Mouse (Mus musculus) lung, postnatal 0 days (tissue): ENCODE results near the gene Anapc15-ps. TPM values are rescaled to one million over a fixed set of nuclear protein-coding genes. Genes with fewer than 3 reads are reported as not detected.

Experiments
- ATAC-seq: fragments of 200-750 bp; cut with Nextera tagmentation; 2 replicates; pipeline ENCODE4 v1.8.0; 2017; ENCODE audit warnings: moderate library complexity
- DNase-seq: peaks from one replicate; pipeline ENCODE4 v3.0.0-alpha.2; 2016; ENCODE audit warnings: low spot score
- H3K27ac ChIP-seq: fragments of 300-500 bp; sonication (generic); 2 replicates; pipeline ENCODE4 v1.5.1; 2014; ENCODE audit warnings: antibody characterized with exemption, mild to moderate bottlenecking, low read length, mixed read lengths
- H3K27me3 ChIP-seq: fragments of 300-500 bp; sonication (generic); replicated peaks from 2 replicates; pipeline ENCODE4 v1.6.1; 2014; ENCODE audit warnings: low read length, mixed read lengths; ENCODE audit not compliant: insufficient read depth
- H3K36me3 ChIP-seq: fragments of 300-500 bp; sonication (generic); 2 replicates; pipeline ENCODE4 v1.6.1; 2014; ENCODE audit warnings: low read length, mixed read lengths; ENCODE audit not compliant: insufficient read depth
- H3K4me1 ChIP-seq: fragments of 300-500 bp; sonication (generic); 2 replicates; pipeline ENCODE4 v1.6.1; 2014; ENCODE audit warnings: antibody characterized with exemption, low read depth, low read length, mixed read lengths; ENCODE audit not compliant: insufficient read depth
- H3K4me2 ChIP-seq: fragments of 300-500 bp; sonication (generic); replicated peaks from 2 replicates; pipeline ENCODE4 v1.6.1; 2014; ENCODE audit warnings: low read depth, mild to moderate bottlenecking, low read length, moderate library complexity, mixed read lengths
- H3K4me3 ChIP-seq: fragments of 300-500 bp; sonication (generic); 2 replicates; pipeline ENCODE4 v1.5.1; 2014; ENCODE audit warnings: low read depth, low read length
- H3K9ac ChIP-seq: fragments of 300-500 bp; sonication (generic); replicated peaks from 2 replicates; pipeline ENCODE4 v1.6.1; 2014; ENCODE audit warnings: low read depth, mild to moderate bottlenecking
- H3K9me3 ChIP-seq: fragments of 300-500 bp; sonication (generic); 2 replicates; pipeline ENCODE4 v1.6.1; 2016; ENCODE audit warnings: low read length, mixed read lengths
- CTCF ChIP-seq: IDR thresholded peaks from 2 replicates; pipeline ENCODE4 v1.5.1; 2016; ENCODE audit warnings: antibody characterized with exemption, mild to moderate bottlenecking
- EP300 ChIP-seq: IDR thresholded peaks from 2 replicates; pipeline ENCODE4 v1.6.1; 2016; ENCODE audit warnings: antibody characterized with exemption, mild to moderate bottlenecking, control low read depth
- WGBS: fragments of 180-500 bp; shearing (Covaris S2); extraction: QIAGEN DNeasy Blood & Tissue Kit; methylation state at CpG from one replicate; pipeline ENCODE4 v1.1.7; 2014; 5-methylcytosine and 5-hydroxymethylcytosine counted together
- polyA plus RNA-seq: library from polyadenylated mRNA; unstranded; fragments of >200 nt; fragmentation: Nextera tagmentation; extraction: Ambion mirVana; gene quantifications from 2 replicates; pipeline ENCODE4 v1.2.1, GENCODE M21; 2015

The Anapc15-ps gene
- polyA plus RNA-seq, 1 experiment from 2014 or later: not detected

- no peak for DNase-seq
- Histone ChIP-seq H3K4me3 (no peak overlapping the region), H3K27ac (no peak overlapping the region), H3K9ac (no peak overlapping the region), H3K27me3 (no peaks in the 10 kb centered on the region), H3K4me1 (0 out of 2 replicates have a peak, but pooled peaks cover 3% of the 10 kb centered on the region), H3K36me3 (no peaks in the 10 kb centered on the region), H3K9me3 (no peaks in the 10 kb centered on the region), H3K4me2 (no peak overlapping the region)
- no peak for ATAC-seq
- 70% methylated on average over 3 of the region's 3 CpGs for WGBS
- TF ChIP-seq EP300 (no peak), CTCF (no peak)
Measured at GRCm38 (mm10) chr10:95667371-95668030, 5.8 kb downstream of the Anapc15-ps start.

- Histone ChIP-seq H3K27ac (no peak overlapping the region), H3K36me3 (no peaks in the 10 kb centered on the region), H3K9me3 (no peaks in the 10 kb centered on the region), H3K4me1 (0 out of 2 replicates have a peak, but pooled peaks cover 3% of the 10 kb centered on the region), H3K4me3 (no peak overlapping the region), H3K27me3 (no peaks in the 10 kb centered on the region), H3K9ac (no peak overlapping the region), H3K4me2 (no peak overlapping the region)
- TF ChIP-seq CTCF: no peak
- no peak for TF ChIP-seq EP300
- 52% methylated on average over 2 of the region's 2 CpGs for WGBS
- DNase-seq (no peak), ATAC-seq (no peak)
Measured at GRCm38 (mm10) chr10:95666791-95667190, 6.5 kb downstream of the Anapc15-ps start.

DNA sequence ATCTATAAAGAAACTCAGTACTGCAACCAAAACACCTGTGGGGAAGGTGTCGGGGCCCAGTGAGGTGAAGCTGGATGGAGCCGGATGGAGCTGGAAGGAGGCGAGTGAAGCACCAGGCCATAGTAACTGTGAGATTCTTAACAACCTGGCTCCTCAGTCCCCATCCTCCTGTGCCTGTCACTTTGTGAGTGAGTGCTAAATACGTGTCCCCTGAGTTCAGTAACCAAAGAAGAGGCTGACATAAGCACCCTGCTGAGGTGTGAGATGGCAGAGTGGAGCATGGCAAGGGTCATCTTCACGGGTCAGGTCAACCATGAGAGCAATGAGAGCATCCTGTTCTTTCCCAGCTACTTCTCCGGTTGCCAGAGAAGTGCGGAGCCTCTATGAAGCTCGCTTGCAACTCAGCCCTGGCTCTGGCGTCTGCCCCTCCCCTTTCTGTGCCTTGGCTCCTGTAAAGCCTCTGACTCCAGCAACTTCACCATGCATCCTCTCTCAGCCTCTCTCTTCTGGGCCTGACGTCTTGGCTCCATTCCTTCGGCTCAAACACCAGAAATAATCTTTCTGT lies 7.7 kb downstream of the Anapc15-ps start:
- Histone ChIP-seq H3K27me3 (no peaks in the 10 kb centered on the region), H3K9me3 (no peaks in the 10 kb centered on the region), H3K4me1 (no peaks in the 10 kb centered on the region), H3K9ac (no peak overlapping the region), H3K4me3 (no peak overlapping the region), H3K36me3 (no peaks in the 10 kb centered on the region), H3K27ac (no peak overlapping the region), H3K4me2 (no peak overlapping the region)
- DNase-seq (no peak), ATAC-seq (no peak)
- WGBS: 37% methylated on average over 11 of the region's 11 CpGs
- TF ChIP-seq EP300 (no peak), CTCF (no peak)

- no peaks in the 10 kb centered on the region for H3K36me3 ChIP-seq
- TF ChIP-seq CTCF: no peak
- TF ChIP-seq EP300: no peak
- H3K9me3 ChIP-seq: no peaks in the 10 kb centered on the region
- no peak overlapping the region for H3K9ac ChIP-seq
- no peaks in the 10 kb centered on the region for H3K27me3 ChIP-seq
- no peak overlapping the region for H3K4me3 ChIP-seq
- no peak overlapping the region for H3K4me2 ChIP-seq
- H3K4me1 ChIP-seq: no peaks in the 10 kb centered on the region
- H3K27ac ChIP-seq: no peak overlapping the region
- DNase-seq: peak; percentile 22
- WGBS: 85% methylated on average over 3 of the region's 3 CpGs
- no peak for ATAC-seq
Measured at GRCm38 (mm10) chr10:95664613-95665012, 8.6 kb downstream of the Anapc15-ps start.

GRCm38 (mm10) chr10:95660356-95660755 lies 12.9 kb downstream of the Anapc15-ps start:
- no peaks in the 10 kb centered on the region for H3K27me3 ChIP-seq
- no peaks in the 10 kb centered on the region for H3K9me3 ChIP-seq
- H3K9ac ChIP-seq: no peak overlapping the region
- no peak overlapping the region for H3K27ac ChIP-seq
- no peaks in the 10 kb centered on the region for H3K36me3 ChIP-seq
- 54% methylated on average over 6 of the region's 6 CpGs for WGBS
- TF ChIP-seq CTCF (no peak), EP300 (no peak)
- H3K4me1 ChIP-seq: no peaks in the 10 kb centered on the region
- H3K4me2 ChIP-seq: no peak overlapping the region
- no peak for ATAC-seq
- H3K4me3 ChIP-seq: no peak overlapping the region
- no peak for DNase-seq

- peak; percentile 58 for DNase-seq
- Histone ChIP-seq H3K4me2 (no peak overlapping the region), H3K36me3 (no peaks in the 10 kb centered on the region), H3K4me3 (no peak overlapping the region), H3K9me3 (no peaks in the 10 kb centered on the region), H3K27ac (no peak overlapping the region), H3K27me3 (no peaks in the 10 kb centered on the region), H3K9ac (no peak overlapping the region), H3K4me1 (no peaks in the 10 kb centered on the region)
- WGBS: 36% methylated on average over 8 of the region's 8 CpGs
- ATAC-seq: peak; percentile 61; the same call in 1 of the 2 replicates
- TF ChIP-seq CTCF (no peak), EP300 (no peak)
Measured at GRCm38 (mm10) chr10:95659471-95660150, 13.6 kb downstream of the Anapc15-ps start.
